Mouse (Mus musculus) CH12F3 (cell line): ENCODE results near the gene Snd1.

Experiments used
- in situ Hi-C: fragments of 300-500 bp; cut with MboI; formaldehyde crosslinking; loops from 2 replicates; pipeline ENCODE4 v1.14.3; 2020; ENCODE audit warnings: low sequenced_read_pairs

Gene Snd1

GRCm38 (mm10) chr6:28856789-28857188 lies 381.9 kb downstream of the Snd1 start:
- in situ Hi-C loops: no loop called here

- in situ Hi-C loops: no loop called here
Observed at GRCm38 (mm10) chr6:28857198-28858180, 382.6 kb downstream of the Snd1 start.

GRCm38 (mm10) chr6:28859094-28859493 lies 384.2 kb downstream of the Snd1 start:
- in situ Hi-C loops: no loop called here

GRCm38 (mm10) chr6:28860450-28860849 lies 385.5 kb downstream of the Snd1 start:
- in situ Hi-C loops: no loop called here

GRCm38 (mm10) chr6:28860922-28861321 lies 386.0 kb downstream of the Snd1 start:
- in situ Hi-C loops: no loop called here

- in situ Hi-C loops: no loop called here
Observed at GRCm38 (mm10) chr6:28862304-28862703, 387.4 kb downstream of the Snd1 start.

GRCm38 (mm10) chr6:28864684-28865083 lies 389.7 kb downstream of the Snd1 start:
- in situ Hi-C loops: no loop called here

- in situ Hi-C loops: no loop called here
Observed at GRCm38 (mm10) chr6:28865112-28865511, 390.2 kb downstream of the Snd1 start.

- in situ Hi-C loops: no loop called here
Observed at GRCm38 (mm10) chr6:28866206-28866605, 391.3 kb downstream of the Snd1 start.

GRCm38 (mm10) chr6:28867516-28868251 lies 392.7 kb downstream of the Snd1 start:
- in situ Hi-C loops: no loop called here

- in situ Hi-C loops: no loop called here
Observed at GRCm38 (mm10) chr6:28871725-28872420, 396.9 kb downstream of the Snd1 start.

- in situ Hi-C loops: no loop called here
Observed at GRCm38 (mm10) chr6:28872421-28872795, 397.5 kb downstream of the Snd1 start.

- in situ Hi-C loops: no loop called here
Observed at GRCm38 (mm10) chr6:28874053-28874452, 399.1 kb downstream of the Snd1 start.

GRCm38 (mm10) chr6:28874759-28875158 lies 399.8 kb downstream of the Snd1 start:
- in situ Hi-C loops: loop anchor here (25.0 kb wide), 1 partner anchor 337 kb away; no protein-coding TSS in a partner anchor

GRCm38 (mm10) chr6:28875333-28875732 lies 400.4 kb downstream of the Snd1 start:
- in situ Hi-C loops: loop anchor here (25.0 kb wide), 1 partner anchor 338 kb away; no protein-coding TSS in a partner anchor

GRCm38 (mm10) chr6:28876492-28876891 lies 401.6 kb downstream of the Snd1 start:
- in situ Hi-C loops: loop anchor here (25.0 kb wide), 1 partner anchor 339 kb away; no protein-coding TSS in a partner anchor

GRCm38 (mm10) chr6:28877945-28878666 lies 403.2 kb downstream of the Snd1 start:
- in situ Hi-C loops: loop anchor here (25.0 kb wide), 1 partner anchor 341 kb away; no protein-coding TSS in a partner anchor

- in situ Hi-C loops: loop anchor here (25.0 kb wide), 1 partner anchor 342 kb away; no protein-coding TSS in a partner anchor
Observed at GRCm38 (mm10) chr6:28879315-28879714, 404.4 kb downstream of the Snd1 start.

- in situ Hi-C loops: loop anchor here (25.0 kb wide), 1 partner anchor 344 kb away; no protein-coding TSS in a partner anchor
Observed at GRCm38 (mm10) chr6:28880909-28881308, 406.0 kb downstream of the Snd1 start.

GRCm38 (mm10) chr6:28883518-28883917 lies 408.6 kb downstream of the Snd1 start:
- in situ Hi-C loops: loop anchor here (25.0 kb wide), 1 partner anchor 346 kb away; no protein-coding TSS in a partner anchor
